Mouse (Mus musculus): ENCODE measurements around the gene Cox11. TPM values are rescaled to one million over a fixed set of nuclear protein-coding genes. Genes with fewer than 3 reads are reported as not detected.
A peak's percentile ranks its signal among the peaks of the same experiment; 100 is the strongest.

The Cox11 gene
- polyA plus RNA-seq, 1 experiment = 3.7 TPM

GRCm38 (mm10) chr11:90675479-90676110 is 37.6 kb downstream of the Cox11 start:
- H3K36me3 ChIP-seq (ENCODE audit: control insufficient read depth) = peaks cover 97% of the 10 kb centered on the region
- H3K27me3 ChIP-seq (ENCODE audit: control insufficient read depth) = no peaks in the 10 kb centered on the region
- H3K9me3 ChIP-seq (ENCODE audit: control insufficient read depth, low read length) = no peaks in the 10 kb centered on the region
- TF ChIP-seq TAL1 (IDR thresholded peaks at IDR 0.05; ENCODE audit: low read length) (peak; percentile 82), GATA1 (IDR thresholded peaks at IDR 0.05; ENCODE audit: low read length) (peak; percentile 90)
- H3K4me3 ChIP-seq (replicated peaks) = peak overlapping the region; percentile 75
- H3K4me1 ChIP-seq (ENCODE audit: control insufficient read depth) = peaks cover 79% of the 10 kb centered on the region

DNA sequence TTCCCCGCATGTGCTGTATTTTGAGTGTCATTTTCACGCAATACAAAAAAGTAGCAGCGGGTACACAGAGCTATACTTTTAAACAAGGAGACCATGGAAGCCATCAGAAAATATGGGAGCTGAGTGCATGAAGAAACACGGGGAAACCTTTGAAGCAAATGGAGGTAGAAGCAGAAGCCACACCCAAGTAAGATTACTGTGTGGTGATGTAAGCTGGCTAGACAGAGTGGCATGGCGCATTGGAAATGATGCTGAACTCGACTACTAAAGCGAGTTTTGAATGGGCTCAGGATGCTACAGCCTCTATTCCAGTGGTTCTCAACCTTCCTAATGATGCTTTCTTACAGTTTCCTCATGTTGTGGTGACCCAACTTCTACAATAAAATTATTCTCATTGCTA is 39.1 kb downstream of the Cox11 start:
- Histone ChIP-seq H3K4me1 (ENCODE audit: control insufficient read depth) (peaks cover 89% of the 10 kb centered on the region), H3K4me3 (replicated peaks) (peak overlapping the region; percentile 75), H3K36me3 (ENCODE audit: control insufficient read depth) (peaks cover 99% of the 10 kb centered on the region), H3K27me3 (ENCODE audit: control insufficient read depth) (no peaks in the 10 kb centered on the region), H3K9me3 (ENCODE audit: control insufficient read depth, low read length) (no peaks in the 10 kb centered on the region)
- TF ChIP-seq TAL1 (IDR thresholded peaks at IDR 0.05; ENCODE audit: low read length) (no peak), GATA1 (IDR thresholded peaks at IDR 0.05; ENCODE audit: low read length) (no peak)

GRCm38 (mm10) chr11:90677771-90678288 is 39.9 kb downstream of the Cox11 start:
- peaks cover 86% of the 10 kb centered on the region for H3K4me1 ChIP-seq (ENCODE audit: control insufficient read depth)
- no peak for TF ChIP-seq TAL1 (IDR thresholded peaks at IDR 0.05; ENCODE audit: low read length)
- no peak for TF ChIP-seq GATA1 (IDR thresholded peaks at IDR 0.05; ENCODE audit: low read length)

DNA sequence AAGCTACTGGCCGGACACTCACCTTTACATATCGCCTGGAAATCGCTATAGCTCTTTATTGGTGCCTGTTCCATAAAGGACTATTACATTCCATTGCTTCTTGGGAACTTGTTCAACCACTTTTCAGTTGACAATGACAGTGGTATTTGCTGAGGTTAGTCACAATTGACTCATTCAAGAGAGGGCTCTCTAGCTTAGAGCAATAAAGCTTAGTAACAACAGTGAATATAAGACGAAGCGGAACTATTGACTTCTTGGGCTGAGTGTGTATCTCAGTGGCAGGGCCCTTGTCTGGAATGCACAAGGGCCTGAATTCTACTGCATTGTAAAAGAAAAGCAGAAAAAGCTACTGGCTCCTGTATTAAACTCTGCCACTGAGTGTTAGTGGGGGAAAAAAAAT is 40.6 kb downstream of the Cox11 start:
- H3K27me3 ChIP-seq (ENCODE audit: control insufficient read depth) = no peaks in the 10 kb centered on the region
- H3K4me3 ChIP-seq (replicated peaks) = peak overlapping the region; percentile 75
- H3K9me3 ChIP-seq (ENCODE audit: control insufficient read depth, low read length) = no peaks in the 10 kb centered on the region
- H3K36me3 ChIP-seq (ENCODE audit: control insufficient read depth) = peaks cover 99% of the 10 kb centered on the region
- H3K4me1 ChIP-seq (ENCODE audit: control insufficient read depth) = peaks cover 82% of the 10 kb centered on the region
- TF ChIP-seq TAL1 (IDR thresholded peaks at IDR 0.05; ENCODE audit: low read length) (no peak), GATA1 (IDR thresholded peaks at IDR 0.05; ENCODE audit: low read length) (no peak)

More at GRCm38 (mm10) chr11:90677771-90678288, 39.9 kb downstream of the Cox11 start:
- H3K9me3 ChIP-seq (ENCODE audit: control insufficient read depth, low read length) = no peaks in the 10 kb centered on the region
- H3K4me3 ChIP-seq (replicated peaks) = peak overlapping the region; percentile 75
- no peaks in the 10 kb centered on the region for H3K27me3 ChIP-seq (ENCODE audit: control insufficient read depth)
- peaks cover 99% of the 10 kb centered on the region for H3K36me3 ChIP-seq (ENCODE audit: control insufficient read depth)

GRCm38 (mm10) chr11:90681171-90681570 is 43.2 kb downstream of the Cox11 start:
- H3K4me1 ChIP-seq (ENCODE audit: control insufficient read depth) = peaks cover 80% of the 10 kb centered on the region
- no peak for TF ChIP-seq GATA1 (IDR thresholded peaks at IDR 0.05; ENCODE audit: low read length)
- no peaks in the 10 kb centered on the region for H3K9me3 ChIP-seq (ENCODE audit: control insufficient read depth, low read length)
- H3K27me3 ChIP-seq (ENCODE audit: control insufficient read depth) = no peaks in the 10 kb centered on the region
- H3K4me3 ChIP-seq (replicated peaks) = no peak overlapping the region
- H3K36me3 ChIP-seq (ENCODE audit: control insufficient read depth) = peaks cover 100% of the 10 kb centered on the region

DNA sequence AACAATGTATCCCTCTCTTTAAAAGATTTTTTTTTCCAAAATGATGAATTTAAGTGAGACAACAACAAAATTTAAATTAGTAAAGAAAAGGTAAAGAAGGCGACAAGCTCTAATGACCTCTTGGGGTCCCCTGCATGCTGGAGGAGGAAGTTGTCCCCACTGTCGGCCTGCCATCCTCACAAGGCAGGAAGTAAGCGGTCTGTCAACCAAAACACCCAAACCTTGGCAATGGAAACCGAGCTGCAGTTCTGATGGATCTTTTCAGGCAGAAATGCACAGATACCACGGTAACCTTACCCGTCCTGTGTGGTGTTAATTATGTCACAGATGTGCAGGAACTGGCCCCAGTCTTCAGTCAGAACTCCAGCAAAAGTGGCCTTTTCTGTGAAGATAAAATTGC is 46.8 kb downstream of the Cox11 start:
- Histone ChIP-seq H3K36me3 (ENCODE audit: control insufficient read depth) (peaks cover 67% of the 10 kb centered on the region), H3K27me3 (ENCODE audit: control insufficient read depth) (peaks cover 18% of the 10 kb centered on the region), H3K9me3 (ENCODE audit: control insufficient read depth, low read length) (peaks cover 6% of the 10 kb centered on the region; the same call in 1 of the 2 replicates), H3K4me1 (ENCODE audit: control insufficient read depth) (peaks cover 67% of the 10 kb centered on the region), H3K4me3 (replicated peaks) (peak overlapping the region; percentile 79)
- TF ChIP-seq TAL1 (IDR thresholded peaks at IDR 0.05; ENCODE audit: low read length) (no peak), GATA1 (IDR thresholded peaks at IDR 0.05; ENCODE audit: low read length) (no peak)

GRCm38 (mm10) chr11:90685196-90685595 is 47.2 kb downstream of the Cox11 start:
- TF ChIP-seq GATA1 (IDR thresholded peaks at IDR 0.05; ENCODE audit: low read length) (no peak), TAL1 (IDR thresholded peaks at IDR 0.05; ENCODE audit: low read length) (no peak)

DNA sequence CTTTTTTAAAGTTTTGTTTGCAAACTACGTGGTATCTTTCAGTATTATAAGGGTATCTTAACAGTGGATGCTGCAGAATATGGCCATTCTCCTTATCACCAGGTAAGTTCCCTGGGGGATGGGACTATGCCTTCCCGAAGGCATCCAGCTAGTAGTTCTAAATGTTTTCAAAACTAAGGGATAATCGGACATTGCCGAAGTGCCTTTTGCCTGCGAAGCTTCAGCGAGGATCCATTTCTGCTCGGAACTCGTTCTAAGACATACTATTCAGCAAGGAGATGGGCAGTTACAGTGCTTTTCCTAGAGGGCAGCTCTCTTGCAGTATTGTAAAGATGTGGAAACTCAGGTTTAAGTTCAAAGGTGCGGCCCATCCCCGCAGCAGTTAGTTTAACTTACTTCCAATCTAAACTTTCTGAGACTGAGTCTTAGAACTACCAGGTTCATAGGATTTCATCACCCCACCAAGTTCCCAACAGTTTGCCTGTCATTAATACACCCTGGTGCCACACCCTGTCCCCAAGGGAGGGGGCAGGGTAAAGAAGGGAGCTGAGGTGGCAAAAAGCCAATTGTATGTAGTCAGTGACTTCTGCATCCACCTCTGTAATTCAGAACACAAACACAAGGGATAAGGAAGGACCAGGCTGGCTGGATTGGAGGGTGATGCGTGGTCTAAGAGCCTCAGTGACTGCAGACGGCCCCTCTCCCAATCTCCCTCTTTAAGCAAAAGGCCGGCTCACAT is 48.5 kb downstream of the Cox11 start:
- Histone ChIP-seq H3K27me3 (ENCODE audit: control insufficient read depth) (peaks cover 18% of the 10 kb centered on the region), H3K36me3 (ENCODE audit: control insufficient read depth) (peaks cover 50% of the 10 kb centered on the region), H3K4me1 (ENCODE audit: control insufficient read depth) (peaks cover 63% of the 10 kb centered on the region), H3K4me3 (replicated peaks) (peak overlapping the region; percentile 79), H3K9me3 (ENCODE audit: control insufficient read depth, low read length) (peaks cover 6% of the 10 kb centered on the region; the same call in 1 of the 2 replicates)
- TF ChIP-seq GATA1 (IDR thresholded peaks at IDR 0.05; ENCODE audit: low read length) (no peak), TAL1 (IDR thresholded peaks at IDR 0.05; ENCODE audit: low read length) (no peak)

More at GRCm38 (mm10) chr11:90685196-90685595, 47.2 kb downstream of the Cox11 start:
- Histone ChIP-seq H3K4me1 (ENCODE audit: control insufficient read depth) (peaks cover 64% of the 10 kb centered on the region), H3K27me3 (ENCODE audit: control insufficient read depth) (peaks cover 18% of the 10 kb centered on the region), H3K4me3 (replicated peaks) (peak overlapping the region; percentile 79), H3K9me3 (ENCODE audit: control insufficient read depth, low read length) (peaks cover 6% of the 10 kb centered on the region; the same call in 1 of the 2 replicates), H3K36me3 (ENCODE audit: control insufficient read depth) (peaks cover 62% of the 10 kb centered on the region)

- Histone ChIP-seq H3K4me1 (ENCODE audit: control insufficient read depth) (peaks cover 66% of the 10 kb centered on the region), H3K4me3 (replicated peaks) (peak overlapping the region; percentile 79), H3K27me3 (ENCODE audit: control insufficient read depth) (peaks cover 18% of the 10 kb centered on the region), H3K36me3 (ENCODE audit: control insufficient read depth) (peaks cover 44% of the 10 kb centered on the region), H3K9me3 (ENCODE audit: control insufficient read depth, low read length) (peaks cover 6% of the 10 kb centered on the region; the same call in 1 of the 2 replicates)
- TF ChIP-seq TAL1 (IDR thresholded peaks at IDR 0.05; ENCODE audit: low read length) (no peak), GATA1 (IDR thresholded peaks at IDR 0.05; ENCODE audit: low read length) (no peak)
These were observed 49.1 kb downstream of the Cox11 start for GRCm38 (mm10) chr11:90687040-90687439.

All from erythroblast, embryonic 14.5 days (primary cell).